ENCODE assay signal across 8 mouse cellular contexts in the genomic region with DNA sequence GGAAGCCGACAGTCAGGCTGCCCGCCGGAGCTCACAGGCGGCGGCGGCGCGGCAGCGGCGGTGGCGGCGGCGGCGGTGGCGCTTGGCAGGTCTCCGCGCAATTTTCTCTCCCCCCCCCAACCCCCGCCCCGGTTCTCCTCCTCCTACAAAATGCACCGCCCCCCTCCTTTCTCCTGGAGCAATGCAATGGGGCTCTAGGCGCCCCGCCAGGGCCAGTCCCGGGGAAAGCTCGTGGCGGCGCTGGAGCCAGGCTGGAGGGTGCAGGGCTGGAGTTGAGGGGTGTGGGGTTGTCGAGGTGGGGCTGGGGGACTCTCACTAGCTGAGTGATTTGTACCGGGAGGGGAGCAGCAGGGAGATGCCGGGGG. TPM values are rescaled to one million over a fixed set of nuclear protein-coding genes. Genes with fewer than 3 reads are reported as not detected.
DNase-seq lines count a peak whose midpoint lies in the region; ATAC-seq and TF ChIP-seq lines count a peak whose summit lies in the region.

No protein-coding gene starts in this region.

- peak overlapping the region; percentile 93 for H3K4me2 ChIP-seq in intestine, embryonic 16.5 days (ENCODE audit: low read depth, low read length)
- peak overlapping the region; percentile 86 for H3K4me2 ChIP-seq in midbrain, embryonic 11.5 days

- H3K36me3 ChIP-seq in intestine, embryonic 16.5 days (ENCODE audit: control insufficient read depth, insufficient read depth, low read length): no peaks in the 10 kb centered on the region
- H3K36me3 ChIP-seq in midbrain, embryonic 11.5 days (ENCODE audit: control insufficient read depth, insufficient read depth, low read length): no peaks in the 10 kb centered on the region
- H3K36me3 ChIP-seq in small intestine, adult 2 months (ENCODE audit: control insufficient read depth, insufficient read depth, low read length): no peaks in the 10 kb centered on the region

- ATAC-seq in intestine, embryonic 16.5 days: peak; percentile 58
- ATAC-seq in midbrain, embryonic 11.5 days (ENCODE audit: low FRiP score): peak; percentile 41
- ATAC-seq in monocyte, adult 5-6 weeks (replicated peaks; ENCODE audit: insufficient number of reproducible peaks, low FRiP score, low TSS enrichment, poor library complexity, severe bottlenecking): no peak

- no peak for TF ChIP-seq POLR2A in small intestine, adult 2 months (IDR thresholded peaks at IDR 0.05; ENCODE audit: low read depth, low read length)

- peak; percentile 53 to 58 for DNase-seq in adrenal gland, adult 18-20 months (ENCODE audit: low spot score in 2 of 2)
- peak; percentile 20 to 47 for DNase-seq in cerebellum, postnatal 36 days
- DNase-seq in gastrocnemius, postnatal 4 days (ENCODE audit: low spot score in 2 of 2): peak; percentile 36 to 78
- peak; percentile 69 to 75 for DNase-seq in left cerebral cortex, postnatal 25 days (ENCODE audit: low spot score in 2 of 2)
- DNase-seq in midbrain, embryonic 11.5 days (ENCODE audit: low spot score, missing footprints): peak; percentile 96

- peak overlapping the region; percentile 57 for H3K4me3 ChIP-seq in intestine, embryonic 16.5 days (ENCODE audit: low read length)
- peak overlapping the region; percentile 71 for H3K4me3 ChIP-seq in midbrain, embryonic 11.5 days (ENCODE audit: low read depth, low read length)
- peak overlapping the region; percentile 58 for H3K4me3 ChIP-seq in small intestine, adult 2 months (ENCODE audit: low read depth, low read length)

- intact Hi-C loops in left cerebral cortex, postnatal 25 days (cut with DNase I): loop anchor here (1.0 to 2.0 kb wide), 2 partner anchors 137 to 202 kb away; no protein-coding TSS in a partner anchor

- H3K9ac ChIP-seq in intestine, embryonic 16.5 days (ENCODE audit: low read depth, low read length): peak overlapping the region; percentile 64
- peak overlapping the region; percentile 78 for H3K9ac ChIP-seq in midbrain, embryonic 11.5 days (ENCODE audit: low read length)

- WGBS in intestine, embryonic 16.5 days: 0% methylated on average over 13 of the region's 29 CpGs
- WGBS in midbrain, embryonic 11.5 days: 0% methylated on average over 20 of the region's 29 CpGs
- 0% methylated on average over 29 of the region's 29 CpGs for WGBS in small intestine, adult 2 months

- H3K4me1 ChIP-seq in intestine, embryonic 16.5 days (ENCODE audit: control insufficient read depth, insufficient read depth, low read length): peaks cover 11% of the 10 kb centered on the region
- peaks cover 16% of the 10 kb centered on the region for H3K4me1 ChIP-seq in midbrain, embryonic 11.5 days (ENCODE audit: control insufficient read depth, insufficient read depth, low read length)
- peaks cover 7% of the 10 kb centered on the region for H3K4me1 ChIP-seq in small intestine, adult 2 months (ENCODE audit: control insufficient read depth, insufficient read depth, insufficient read length, low read length)

- no peaks in the 10 kb centered on the region for H3K9me3 ChIP-seq in intestine, embryonic 16.5 days (ENCODE audit: control insufficient read depth, low read length)
- H3K9me3 ChIP-seq in midbrain, embryonic 11.5 days (ENCODE audit: control insufficient read depth, low read length): no peaks in the 10 kb centered on the region

- peaks cover 33% of the 10 kb centered on the region for H3K27me3 ChIP-seq in intestine, embryonic 16.5 days (replicated peaks; ENCODE audit: control insufficient read depth, insufficient read depth, low read length)
- peaks cover 6% of the 10 kb centered on the region; the same call in 1 of the 2 replicates for H3K27me3 ChIP-seq in midbrain, embryonic 11.5 days (ENCODE audit: control insufficient read depth, insufficient read depth, low read length)
- peaks cover 46% of the 10 kb centered on the region for H3K27me3 ChIP-seq in small intestine, adult 2 months (ENCODE audit: control insufficient read depth, insufficient read depth, low read length)

- TF ChIP-seq CTCF in small intestine, adult 2 months (IDR thresholded peaks at IDR 0.05; ENCODE audit: extremely low read depth, insufficient read length, insufficient replicate concordance, low read depth, low read length): no peak

- H3K27ac ChIP-seq in intestine, embryonic 16.5 days (ENCODE audit: low read length): peak overlapping the region; percentile 39
- H3K27ac ChIP-seq in midbrain, embryonic 11.5 days (ENCODE audit: low read depth, low read length): peak overlapping the region; percentile 84
- H3K27ac ChIP-seq in small intestine, adult 2 months (ENCODE audit: insufficient read depth, low read depth, low read length): no peak overlapping the region

RNA-seq across cellular contexts. Expression of a gene that starts 0.7 kb away (rescaled TPM):
- 1 to 10 TPM in 1 of 2 experiments, under 1 TPM in 1; 0.46 to 1.2 TPM for total RNA-seq in adrenal gland, adult 18-20 months (2021)
- 1 to 10 TPM; 4.2 to 5.6 TPM for total RNA-seq in gastrocnemius, postnatal 4 days (2021)
- 1.3 and 1.4 TPM in 2 replicates for polyA plus RNA-seq in intestine, embryonic 16.5 days (2015; fragmentation: Nextera tagmentation; extraction: Ambion mirVana)
- 10 to 100 TPM; 18.3 to 18.4 TPM for total RNA-seq in left cerebral cortex, postnatal 25 days (2021)
- polyA plus RNA-seq in midbrain, embryonic 11.5 days (2014; fragmentation: Nextera tagmentation; extraction: Ambion mirVana): 5.0 and 6.1 TPM in 2 replicates
- polyA plus RNA-seq in small intestine, adult 2 months (2012; rRNA removed): 2.0 and 2.7 TPM in 2 replicates
- total RNA-seq in monocyte, adult 5-6 weeks (2017): not detected in 3 replicates

Comparison
In these comparisons a context has a peak if more than half of its experiments do, and no peak if none do; other contexts are left out.
1. DNase-seq: peak in every context shown above with its lines; median percentile 96 in midbrain, embryonic 11.5 days; 72 in left cerebral cortex, postnatal 25 days; 57 in gastrocnemius, postnatal 4 days; 56 in adrenal gland, adult 18-20 months; 34 in cerebellum, postnatal 36 days.